Mouse (Mus musculus): Measurements from ENCODE around the gene Clca3a1. TPM values are rescaled to one million over a fixed set of nuclear protein-coding genes. Genes with fewer than 3 reads are reported as not detected.
"Not testable (repeated sequence)": the region's sequence is repeated elsewhere in the genome, so short reads cannot be mapped to it uniquely, and the experiment has no call there.

Clca3a1 gene
- polyA plus RNA-seq, 1 experiment from 2014 or later: 0.08 TPM

DNA sequence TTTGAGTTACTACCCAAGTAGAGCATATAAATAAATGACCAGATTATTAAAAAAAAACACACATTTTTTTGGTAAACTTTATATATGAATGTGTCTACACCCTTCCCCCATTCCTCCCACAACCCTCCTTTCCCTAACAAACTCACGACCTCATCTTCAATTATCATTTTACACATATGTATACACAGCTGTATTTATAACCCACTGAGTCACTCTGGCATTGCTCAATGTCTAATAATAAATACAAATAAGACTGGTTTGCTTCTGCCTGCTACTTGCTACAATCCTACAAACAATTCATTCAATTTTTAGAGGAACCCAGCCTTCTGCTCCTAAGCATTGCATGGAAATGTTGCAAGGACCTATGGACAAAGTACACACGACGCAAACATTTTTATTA lies 1.1 kb downstream of the Clca3a1 start:
- H3K4me3 ChIP-seq (ENCODE audit: low read depth, low read length): no peak overlapping the region
- ATAC-seq (replicated peaks; ENCODE audit: insufficient number of reproducible peaks, low FRiP score, low TSS enrichment, low read depth): no peak

DNA sequence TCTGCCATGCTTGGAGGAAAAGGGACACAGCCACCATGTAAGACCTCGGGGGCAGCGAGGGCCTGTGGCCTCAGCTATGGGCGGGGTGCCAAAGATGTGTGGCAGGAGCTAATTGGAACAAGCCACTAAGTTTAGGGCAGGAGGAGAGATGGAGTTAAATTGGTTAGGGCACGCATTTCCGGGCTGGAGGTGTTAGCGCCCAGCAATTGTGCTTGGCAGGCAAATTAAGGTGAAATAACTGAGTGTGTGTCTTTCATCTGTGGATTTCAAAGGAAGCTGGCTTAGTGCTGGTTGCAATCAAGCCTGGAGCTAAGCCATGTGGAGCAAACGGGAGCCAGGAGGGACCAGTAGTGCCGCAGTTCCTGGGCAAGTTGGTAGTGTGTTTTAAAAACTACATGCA lies 4.7 kb downstream of the Clca3a1 start:
- H3K4me3 ChIP-seq (ENCODE audit: low read depth, low read length); H3K4me2 ChIP-seq (ENCODE audit: low read depth, low read length); H3K9me3 ChIP-seq (replicated peaks; ENCODE audit: control insufficient read depth, low read length); H3K9ac ChIP-seq (replicated peaks; ENCODE audit: low read length); DNase-seq (ENCODE audit: low spot score); H3K27ac ChIP-seq (replicated peaks; ENCODE audit: low read depth, low read length); ATAC-seq (replicated peaks; ENCODE audit: insufficient number of reproducible peaks, low FRiP score, low TSS enrichment, low read depth); H3K4me1 ChIP-seq (ENCODE audit: control insufficient read depth, insufficient read depth, low read length); H3K36me3 ChIP-seq (replicated peaks; ENCODE audit: control insufficient read depth, insufficient read depth, low read depth, low read length); H3K27me3 ChIP-seq (ENCODE audit: control insufficient read depth, insufficient read depth, low read length): not testable (repeated sequence)
- WGBS: 76% methylated on average over 8 of the region's 8 CpGs

More for the DNA sequence above, 1.1 kb downstream of the Clca3a1 start:
- 76% methylated on average over 3 of the region's 3 CpGs for WGBS
- no peak overlapping the region for H3K9ac ChIP-seq (replicated peaks; ENCODE audit: low read length)
- H3K4me2 ChIP-seq (ENCODE audit: low read depth, low read length): no peak overlapping the region
- no peaks in the 10 kb centered on the region for H3K9me3 ChIP-seq (replicated peaks; ENCODE audit: control insufficient read depth, low read length)
- no peaks in the 10 kb centered on the region for H3K27me3 ChIP-seq (ENCODE audit: control insufficient read depth, insufficient read depth, low read length)
- no peaks in the 10 kb centered on the region for H3K36me3 ChIP-seq (replicated peaks; ENCODE audit: control insufficient read depth, insufficient read depth, low read depth, low read length)
- no peak for DNase-seq (ENCODE audit: low spot score)
- H3K27ac ChIP-seq (replicated peaks; ENCODE audit: low read depth, low read length): no peak overlapping the region
- no peaks in the 10 kb centered on the region for H3K4me1 ChIP-seq (ENCODE audit: control insufficient read depth, insufficient read depth, low read length)

DNA sequence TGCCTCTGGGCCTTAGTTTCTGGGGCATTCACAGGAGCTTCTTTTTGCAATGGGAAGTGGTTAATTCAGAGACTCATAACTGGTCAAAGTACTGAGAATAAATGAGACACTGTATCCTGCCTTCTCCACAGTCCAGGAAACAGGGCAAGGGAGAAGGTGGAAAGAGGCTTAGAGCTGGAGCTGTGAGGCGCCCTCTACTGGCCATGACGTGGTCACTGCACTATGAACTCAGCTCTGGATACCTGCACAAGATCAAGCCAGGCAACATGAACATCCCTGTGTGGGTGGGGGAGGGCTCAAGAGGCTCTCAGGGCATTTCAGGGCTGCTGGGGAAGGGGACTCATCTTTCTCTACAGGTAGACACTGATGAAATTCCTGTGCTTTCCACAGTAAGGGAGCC lies 7.7 kb downstream of the Clca3a1 start:
- H3K4me2 ChIP-seq (ENCODE audit: low read depth, low read length): no peak overlapping the region
- no peak overlapping the region for H3K9ac ChIP-seq (replicated peaks; ENCODE audit: low read length)
- WGBS: 6% methylated on average over 2 of the region's 2 CpGs
- H3K27ac ChIP-seq (replicated peaks; ENCODE audit: low read depth, low read length): no peak overlapping the region
- no peak for ATAC-seq (replicated peaks; ENCODE audit: insufficient number of reproducible peaks, low FRiP score, low TSS enrichment, low read depth)
- no peaks in the 10 kb centered on the region for H3K4me1 ChIP-seq (ENCODE audit: control insufficient read depth, insufficient read depth, low read length)
- DNase-seq (ENCODE audit: low spot score): peak; percentile 10
- no peaks in the 10 kb centered on the region for H3K27me3 ChIP-seq (ENCODE audit: control insufficient read depth, insufficient read depth, low read length)
- H3K9me3 ChIP-seq (replicated peaks; ENCODE audit: control insufficient read depth, low read length): no peaks in the 10 kb centered on the region
- no peak overlapping the region for H3K4me3 ChIP-seq (ENCODE audit: low read depth, low read length)
- no peaks in the 10 kb centered on the region for H3K36me3 ChIP-seq (replicated peaks; ENCODE audit: control insufficient read depth, insufficient read depth, low read depth, low read length)

DNA sequence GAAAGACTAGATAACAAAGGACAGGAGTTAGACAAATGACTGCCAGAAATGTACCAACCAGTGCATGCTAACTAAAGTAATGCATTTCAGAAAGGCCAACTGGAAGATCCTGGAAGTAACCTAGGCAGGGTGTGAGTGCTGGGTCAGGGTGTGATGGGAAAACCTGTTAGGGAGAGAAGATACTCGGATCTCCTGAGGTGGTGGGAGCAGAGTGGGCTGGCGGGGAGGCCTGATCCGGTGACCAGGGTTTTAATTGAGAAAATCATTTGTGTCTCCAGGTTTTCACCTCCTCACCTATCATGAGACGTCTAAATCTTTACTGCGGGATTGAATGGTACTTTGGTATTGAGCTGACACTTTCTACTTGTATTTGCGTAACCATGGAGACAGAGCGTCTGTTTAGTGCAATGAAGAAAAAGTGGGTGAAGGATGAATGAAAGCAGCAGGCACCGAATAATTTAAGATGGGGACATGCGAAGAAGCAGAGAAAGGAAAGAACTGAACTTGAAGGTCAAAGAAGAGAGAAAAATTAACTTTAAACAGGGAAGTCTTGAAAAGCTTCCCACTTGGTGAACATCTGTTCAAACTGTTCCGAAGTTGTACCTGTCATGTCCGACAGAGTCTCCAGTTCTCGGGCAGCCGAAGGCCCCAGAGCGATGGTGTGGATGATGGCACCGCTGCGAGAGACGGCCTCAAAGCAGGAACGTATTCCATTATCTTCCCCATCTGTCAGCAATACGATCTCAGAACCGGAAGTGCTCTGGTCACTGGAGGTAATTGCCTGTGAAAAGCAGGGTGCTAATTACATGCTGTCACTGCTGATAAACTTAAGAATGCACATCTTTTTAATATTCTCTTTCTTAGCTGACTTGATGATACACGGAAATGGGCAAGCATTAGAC lies 11.5 kb downstream of the Clca3a1 start:
- not testable (repeated sequence) for H3K27me3 ChIP-seq (ENCODE audit: control insufficient read depth, insufficient read depth, low read length); H3K9ac ChIP-seq (replicated peaks; ENCODE audit: low read length); H3K9me3 ChIP-seq (replicated peaks; ENCODE audit: control insufficient read depth, low read length); H3K27ac ChIP-seq (replicated peaks; ENCODE audit: low read depth, low read length); H3K4me3 ChIP-seq (ENCODE audit: low read depth, low read length); H3K36me3 ChIP-seq (replicated peaks; ENCODE audit: control insufficient read depth, insufficient read depth, low read depth, low read length); H3K4me2 ChIP-seq (ENCODE audit: low read depth, low read length); DNase-seq (ENCODE audit: low spot score); ATAC-seq (replicated peaks; ENCODE audit: insufficient number of reproducible peaks, low FRiP score, low TSS enrichment, low read depth); H3K4me1 ChIP-seq (ENCODE audit: control insufficient read depth, insufficient read depth, low read length)
- WGBS: 66% methylated on average over 18 of the region's 21 CpGs

DNA sequence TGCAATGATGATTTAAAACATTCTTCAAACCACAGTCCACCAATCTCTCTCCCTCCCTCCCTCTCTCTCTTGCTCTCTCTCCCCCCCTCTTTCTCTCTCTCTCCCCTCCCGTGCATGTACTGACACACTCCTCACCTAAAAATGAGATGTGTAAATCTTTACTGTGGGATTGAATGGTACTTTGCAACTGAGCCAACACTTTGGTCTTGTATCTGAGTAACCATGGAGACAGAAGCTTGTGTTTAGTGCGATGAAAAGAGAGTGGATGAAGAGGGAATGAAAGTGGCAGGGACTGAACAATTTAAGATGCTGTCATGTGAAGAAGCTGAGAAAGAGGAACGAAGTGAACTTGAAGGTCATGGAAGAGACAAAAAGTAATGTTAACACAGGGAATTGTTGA lies 13.1 kb downstream of the Clca3a1 start:
- 66% methylated on average over 3 of the region's 3 CpGs for WGBS
- not testable (repeated sequence) for H3K4me2 ChIP-seq (ENCODE audit: low read depth, low read length); H3K9ac ChIP-seq (replicated peaks; ENCODE audit: low read length); H3K4me1 ChIP-seq (ENCODE audit: control insufficient read depth, insufficient read depth, low read length); ATAC-seq (replicated peaks; ENCODE audit: insufficient number of reproducible peaks, low FRiP score, low TSS enrichment, low read depth); H3K27ac ChIP-seq (replicated peaks; ENCODE audit: low read depth, low read length); H3K4me3 ChIP-seq (ENCODE audit: low read depth, low read length); H3K9me3 ChIP-seq (replicated peaks; ENCODE audit: control insufficient read depth, low read length); H3K27me3 ChIP-seq (ENCODE audit: control insufficient read depth, insufficient read depth, low read length); H3K36me3 ChIP-seq (replicated peaks; ENCODE audit: control insufficient read depth, insufficient read depth, low read depth, low read length); DNase-seq (ENCODE audit: low spot score)

DNA sequence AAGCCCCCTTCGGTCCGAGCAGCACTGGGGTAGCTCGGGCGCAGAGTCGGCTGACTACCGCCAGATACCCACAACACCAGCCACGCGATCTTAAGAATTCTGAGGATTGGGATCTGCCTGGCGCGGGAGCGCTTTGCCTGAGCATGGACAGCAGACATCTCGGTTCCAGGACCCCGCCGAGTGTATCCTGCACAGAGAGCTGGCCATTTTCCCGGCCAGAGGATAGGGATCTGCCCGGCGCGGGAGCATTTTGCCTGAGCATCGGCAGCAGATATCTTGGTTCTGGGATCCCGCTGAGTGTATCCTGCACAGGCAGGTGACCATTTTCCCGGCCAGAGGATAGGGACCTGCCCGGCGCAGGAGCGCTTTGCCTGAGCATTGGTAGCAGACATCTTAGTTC lies 22.4 kb downstream of the Clca3a1 start:
- not testable (repeated sequence) for H3K4me2 ChIP-seq (ENCODE audit: low read depth, low read length); H3K27ac ChIP-seq (replicated peaks; ENCODE audit: low read depth, low read length); H3K36me3 ChIP-seq (replicated peaks; ENCODE audit: control insufficient read depth, insufficient read depth, low read depth, low read length); ATAC-seq (replicated peaks; ENCODE audit: insufficient number of reproducible peaks, low FRiP score, low TSS enrichment, low read depth); H3K4me1 ChIP-seq (ENCODE audit: control insufficient read depth, insufficient read depth, low read length); H3K27me3 ChIP-seq (ENCODE audit: control insufficient read depth, insufficient read depth, low read length); H3K9ac ChIP-seq (replicated peaks; ENCODE audit: low read length); DNase-seq (ENCODE audit: low spot score); H3K9me3 ChIP-seq (replicated peaks; ENCODE audit: control insufficient read depth, low read length); H3K4me3 ChIP-seq (ENCODE audit: low read depth, low read length)
- WGBS: 75% methylated on average over 24 of the region's 24 CpGs

DNA sequence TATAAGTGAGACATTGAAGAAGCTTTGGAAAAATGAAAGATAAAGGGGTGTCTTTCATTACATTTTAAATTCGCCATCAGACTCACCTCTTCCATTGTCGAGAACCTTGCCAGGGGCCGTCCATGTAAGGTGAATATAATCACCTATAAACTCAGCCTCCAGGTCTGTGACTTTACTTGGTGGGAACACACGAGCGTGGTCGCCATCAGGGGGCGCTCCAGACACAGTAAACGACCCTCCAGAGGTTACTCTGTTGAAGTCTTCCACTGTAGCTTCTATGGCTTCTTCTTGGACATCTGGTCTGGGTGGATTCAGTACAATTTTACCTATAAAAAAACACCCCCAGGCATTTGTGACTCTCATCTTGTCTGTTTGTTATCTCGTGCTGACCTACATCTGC lies 23.9 kb downstream of the Clca3a1 start:
- Histone ChIP-seq H3K9me3 (replicated peaks; ENCODE audit: control insufficient read depth, low read length) (no peaks in the 10 kb centered on the region), H3K9ac (replicated peaks; ENCODE audit: low read length) (no peak overlapping the region), H3K27me3 (ENCODE audit: control insufficient read depth, insufficient read depth, low read length) (no peaks in the 10 kb centered on the region), H3K4me1 (ENCODE audit: control insufficient read depth, insufficient read depth, low read length) (no peaks in the 10 kb centered on the region), H3K27ac (replicated peaks; ENCODE audit: low read depth, low read length) (no peak overlapping the region), H3K4me2 (ENCODE audit: low read depth, low read length) (no peak overlapping the region), H3K4me3 (ENCODE audit: low read depth, low read length) (no peak overlapping the region), H3K36me3 (replicated peaks; ENCODE audit: control insufficient read depth, insufficient read depth, low read depth, low read length) (no peaks in the 10 kb centered on the region)
- peak; percentile 38 for DNase-seq (ENCODE audit: low spot score)
- ATAC-seq (replicated peaks; ENCODE audit: insufficient number of reproducible peaks, low FRiP score, low TSS enrichment, low read depth): no peak
- 23% methylated on average over 9 of the region's 9 CpGs for WGBS

DNA sequence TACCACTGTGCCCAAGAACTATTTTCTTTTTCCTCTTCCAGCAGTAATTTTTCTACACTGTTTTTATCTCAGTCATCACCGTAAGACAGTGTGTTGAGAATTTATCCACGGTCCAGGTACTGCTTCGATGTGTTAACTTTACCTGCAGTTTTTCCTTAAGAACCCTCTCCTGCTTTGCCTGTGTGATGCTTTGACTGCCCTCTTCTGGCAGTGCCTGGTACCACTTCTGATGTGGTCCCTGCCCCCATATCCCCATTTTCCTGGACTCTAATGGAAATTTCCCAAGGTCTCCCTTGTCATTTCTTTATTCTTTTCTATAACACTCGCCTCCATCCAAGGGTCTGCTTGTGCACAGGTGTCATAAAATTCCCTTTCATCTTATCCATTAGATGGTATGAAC lies 37.3 kb downstream of the Clca3a1 start:
- WGBS: 47% methylated on average over 4 of the region's 4 CpGs
- ATAC-seq (replicated peaks; ENCODE audit: insufficient number of reproducible peaks, low FRiP score, low TSS enrichment, low read depth) (no peak), DNase-seq (ENCODE audit: low spot score) (peak; percentile 47)
- Histone ChIP-seq H3K4me1 (ENCODE audit: control insufficient read depth, insufficient read depth, low read length) (peaks cover 2% of the 10 kb centered on the region; the same call in 1 of the 2 replicates), H3K4me3 (ENCODE audit: low read depth, low read length) (no peak overlapping the region), H3K4me2 (ENCODE audit: low read depth, low read length) (no peak overlapping the region), H3K9me3 (replicated peaks; ENCODE audit: control insufficient read depth, low read length) (no peaks in the 10 kb centered on the region), H3K27me3 (ENCODE audit: control insufficient read depth, insufficient read depth, low read length) (no peaks in the 10 kb centered on the region), H3K27ac (replicated peaks; ENCODE audit: low read depth, low read length) (no peak overlapping the region), H3K9ac (replicated peaks; ENCODE audit: low read length) (no peak overlapping the region), H3K36me3 (replicated peaks; ENCODE audit: control insufficient read depth, insufficient read depth, low read depth, low read length) (no peaks in the 10 kb centered on the region)

Data from embryonic facial prominence, embryonic 11.5 days (tissue).